Mouse (Mus musculus) midbrain, embryonic 14.5 days (tissue): Measurements from ENCODE around the gene Arhgap27. TPM values are rescaled to one million over a fixed set of nuclear protein-coding genes. Genes with fewer than 3 reads are reported as not detected.

Experiments used
- ATAC-seq: fragments of 200-750 bp; cut with Nextera tagmentation; 2 replicates; pipeline ENCODE4 v1.8.0; 2017; ENCODE audit warnings: moderate number of reproducible peaks, moderate library complexity; ENCODE audit not compliant: low FRiP score, low TSS enrichment
- DNase-seq: peaks from one replicate; pipeline ENCODE4 v3.0.0-alpha.2; 2015
- H3K27ac ChIP-seq: fragments of 300-500 bp; sonication (generic); replicated peaks from 2 replicates; pipeline ENCODE4 v1.5.1; 2014; ENCODE audit warnings: mild to moderate bottlenecking, low read depth, low read length, moderate library complexity
- H3K27me3 ChIP-seq: fragments of 300-500 bp; sonication (generic); 2 replicates; pipeline ENCODE4 v1.6.1; 2014; ENCODE audit warnings: low read length, control low read depth, mixed read lengths; ENCODE audit not compliant: control insufficient read depth, insufficient read depth
- H3K36me3 ChIP-seq: fragments of 300-500 bp; sonication (generic); 2 replicates; pipeline ENCODE4 v1.6.1; 2014; ENCODE audit warnings: low read length, control low read depth; ENCODE audit not compliant: control insufficient read depth, insufficient read depth
- H3K4me1 ChIP-seq: fragments of 300-500 bp; sonication (generic); 2 replicates; pipeline ENCODE4 v1.6.1; 2014; ENCODE audit warnings: mild to moderate bottlenecking, antibody characterized with exemption, low read length, control low read depth; ENCODE audit not compliant: control insufficient read depth, insufficient read depth
- H3K4me2 ChIP-seq: fragments of 300-500 bp; sonication (generic); 2 replicates; pipeline ENCODE4 v1.6.1; 2014; ENCODE audit warnings: mild to moderate bottlenecking, low read length, moderate library complexity
- H3K4me3 ChIP-seq: fragments of 300-500 bp; sonication (generic); replicated peaks from 2 replicates; pipeline ENCODE4 v1.5.1; 2014; ENCODE audit warnings: low read depth, low read length
- H3K9ac ChIP-seq: fragments of 300-500 bp; sonication (generic); replicated peaks from 2 replicates; pipeline ENCODE4 v1.6.1; 2014; ENCODE audit warnings: mild to moderate bottlenecking, low read length, moderate library complexity
- H3K9me3 ChIP-seq: fragments of 300-500 bp; sonication (generic); 2 replicates; pipeline ENCODE4 v1.6.1; 2016; ENCODE audit warnings: low read length, control low read depth, mixed read lengths; ENCODE audit not compliant: control insufficient read depth
- WGBS: fragments of 180-500 bp; shearing (Covaris S2); extraction: QIAGEN DNeasy Blood & Tissue Kit; methylation state at CpG from one replicate; pipeline ENCODE4 v1.1.7; 2014; 5-methylcytosine and 5-hydroxymethylcytosine counted together
- polyA plus RNA-seq: library from polyadenylated mRNA; unstranded; fragments of >200 nt; fragmentation: Nextera tagmentation; extraction: Ambion mirVana; gene quantifications from 2 replicates; pipeline ENCODE4 v1.2.1, GENCODE M21; 2014

Gene Arhgap27
- polyA plus RNA-seq, 1 experiment from 2014 or later = 4.0 TPM

GRCm38 (mm10) chr11:103346236-103346635 is 17.3 kb downstream of the Arhgap27 start:
- no peak overlapping the region for H3K27ac ChIP-seq
- H3K4me1 ChIP-seq = no peaks in the 10 kb centered on the region
- ATAC-seq (no peak), DNase-seq (no peak)
- H3K36me3 ChIP-seq = no peaks in the 10 kb centered on the region
- H3K9me3 ChIP-seq = no peaks in the 10 kb centered on the region
- no peak overlapping the region for H3K4me3 ChIP-seq
- no peaks in the 10 kb centered on the region for H3K27me3 ChIP-seq
- H3K4me2 ChIP-seq = no peak overlapping the region
- WGBS = 79% methylated on average over 7 of the region's 7 CpGs
- H3K9ac ChIP-seq = no peak overlapping the region

GRCm38 (mm10) chr11:103345408-103346091 is 17.9 kb downstream of the Arhgap27 start:
- no peak for ATAC-seq
- Histone ChIP-seq H3K4me1 (no peaks in the 10 kb centered on the region), H3K9me3 (no peaks in the 10 kb centered on the region), H3K9ac (no peak overlapping the region), H3K27ac (no peak overlapping the region), H3K4me2 (no peak overlapping the region), H3K4me3 (no peak overlapping the region), H3K36me3 (no peaks in the 10 kb centered on the region), H3K27me3 (no peaks in the 10 kb centered on the region)
- WGBS = 88% methylated on average over 7 of the region's 7 CpGs
- DNase-seq = no peak

- H3K9me3 ChIP-seq = no peaks in the 10 kb centered on the region
- 73% methylated on average over 19 of the region's 19 CpGs for WGBS
- H3K4me1 ChIP-seq = no peaks in the 10 kb centered on the region
- H3K27ac ChIP-seq = no peak overlapping the region
- H3K27me3 ChIP-seq = no peaks in the 10 kb centered on the region
- DNase-seq (no peak), ATAC-seq (no peak)
- H3K4me2 ChIP-seq = no peak overlapping the region
- no peak overlapping the region for H3K9ac ChIP-seq
- no peak overlapping the region for H3K4me3 ChIP-seq
- no peaks in the 10 kb centered on the region for H3K36me3 ChIP-seq
Observed at GRCm38 (mm10) chr11:103344494-103345332, 18.8 kb downstream of the Arhgap27 start.

- Histone ChIP-seq H3K27me3 (no peaks in the 10 kb centered on the region), H3K4me1 (no peaks in the 10 kb centered on the region), H3K36me3 (no peaks in the 10 kb centered on the region), H3K9me3 (no peaks in the 10 kb centered on the region), H3K4me3 (no peak overlapping the region), H3K9ac (no peak overlapping the region), H3K4me2 (no peak overlapping the region), H3K27ac (no peak overlapping the region)
- ATAC-seq = no peak
- 80% methylated on average over 1 of the region's 1 CpGs for WGBS
- no peak for DNase-seq
Observed at GRCm38 (mm10) chr11:103343881-103344280, 19.6 kb downstream of the Arhgap27 start.

GRCm38 (mm10) chr11:103343063-103343462 is 20.4 kb downstream of the Arhgap27 start:
- 86% methylated on average over 6 of the region's 6 CpGs for WGBS
- Histone ChIP-seq H3K9me3 (no peaks in the 10 kb centered on the region), H3K4me2 (no peak overlapping the region), H3K9ac (no peak overlapping the region), H3K4me1 (no peaks in the 10 kb centered on the region), H3K27me3 (no peaks in the 10 kb centered on the region), H3K27ac (no peak overlapping the region), H3K4me3 (no peak overlapping the region), H3K36me3 (no peaks in the 10 kb centered on the region)
- DNase-seq (no peak), ATAC-seq (no peak)

GRCm38 (mm10) chr11:103340677-103341076 is 22.8 kb downstream of the Arhgap27 start:
- ATAC-seq = no peak

GRCm38 (mm10) chr11:103340130-103340529 is 23.4 kb downstream of the Arhgap27 start:
- Histone ChIP-seq H3K27ac (no peak overlapping the region), H3K9me3 (no peaks in the 10 kb centered on the region), H3K27me3 (no peaks in the 10 kb centered on the region), H3K9ac (no peak overlapping the region), H3K4me1 (no peaks in the 10 kb centered on the region), H3K4me3 (0 out of 2 replicates have a peak overlapping the region, but pooled peaks have one; percentile 7), H3K36me3 (no peaks in the 10 kb centered on the region), H3K4me2 (peak overlapping the region; percentile 41)
- 73% methylated on average over 19 of the region's 19 CpGs for WGBS
- no peak for DNase-seq
- no peak for ATAC-seq

More at GRCm38 (mm10) chr11:103340677-103341076, 22.8 kb downstream of the Arhgap27 start:
- Histone ChIP-seq H3K36me3 (no peaks in the 10 kb centered on the region), H3K4me3 (no peak overlapping the region), H3K27ac (no peak overlapping the region), H3K27me3 (no peaks in the 10 kb centered on the region), H3K4me2 (no peak overlapping the region), H3K9me3 (no peaks in the 10 kb centered on the region), H3K4me1 (no peaks in the 10 kb centered on the region), H3K9ac (no peak overlapping the region)
- no peak for DNase-seq
- WGBS = 50% methylated on average over 7 of the region's 7 CpGs

- DNase-seq (peak; percentile 22), ATAC-seq (no peak)
- H3K4me1 ChIP-seq = no peaks in the 10 kb centered on the region
- H3K27me3 ChIP-seq = peaks cover 2% of the 10 kb centered on the region; the same call in 1 of the 2 replicates
- H3K4me2 ChIP-seq = peak overlapping the region; percentile 41
- no peaks in the 10 kb centered on the region for H3K36me3 ChIP-seq
- 42% methylated on average over 19 of the region's 19 CpGs for WGBS
- H3K9ac ChIP-seq = no peak overlapping the region
- H3K4me3 ChIP-seq = 0 out of 2 replicates have a peak overlapping the region, but pooled peaks have one; percentile 7
- H3K9me3 ChIP-seq = no peaks in the 10 kb centered on the region
- no peak overlapping the region for H3K27ac ChIP-seq
Observed at GRCm38 (mm10) chr11:103339414-103340119, 23.9 kb downstream of the Arhgap27 start.
